Mouse (Mus musculus) olfactory bulb, adult 2 months (tissue): ENCODE data around the gene Slc9a8.

Experiments
- CTCF ChIP-seq: fragments of 200-500 bp; IDR thresholded peaks from 2 replicates; pipeline ENCODE4 v1.5.1; 2012; ENCODE audit warnings: low read depth, mild to moderate bottlenecking, low read length, moderate library complexity; ENCODE audit not compliant: insufficient read depth
- POLR2A ChIP-seq: fragments of 200-500 bp; IDR thresholded peaks from 2 replicates; pipeline ENCODE4 v1.6.1; 2012; ENCODE audit warnings: mild to moderate bottlenecking, low read depth, low read length, moderate library complexity; ENCODE audit not compliant: insufficient read depth

DNA sequence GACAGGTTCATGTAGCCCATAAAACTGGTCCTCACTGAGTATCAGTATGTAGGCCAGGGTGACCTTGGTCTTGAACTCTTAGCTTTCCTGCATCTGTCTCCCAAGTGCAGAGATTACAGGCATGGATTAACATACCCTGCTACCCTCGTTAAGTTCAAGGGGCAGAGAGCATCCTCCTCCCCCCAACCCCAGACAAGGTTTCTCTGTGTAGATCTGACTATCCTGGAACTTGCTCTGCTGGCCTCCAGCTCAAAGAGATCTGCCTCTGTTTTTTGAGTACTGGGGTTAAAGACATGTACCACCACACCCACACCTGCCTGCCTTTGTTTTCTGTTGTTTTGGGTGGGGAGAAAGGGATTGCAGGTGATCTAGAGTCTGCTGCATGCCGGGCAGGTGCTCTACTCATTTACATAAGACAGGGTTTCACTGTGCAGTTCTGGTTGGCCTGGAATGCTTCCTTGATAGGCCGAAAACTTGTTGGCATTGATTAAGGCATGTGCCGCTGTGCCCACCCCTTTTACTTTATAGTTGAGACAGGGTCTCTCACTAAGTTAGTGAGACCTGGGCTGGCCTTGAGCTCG lies 1.6 kb downstream of the Slc9a8 start:
- TF ChIP-seq POLR2A (no peak), CTCF (no peak)
